Mouse (Mus musculus) small intestine, adult 2 months (tissue): ENCODE results near the gene Slc5a1. TPM values are rescaled to one million over a fixed set of nuclear protein-coding genes. Genes with fewer than 3 reads are reported as not detected.
A peak's percentile ranks its signal among the peaks of the same experiment; 100 is the strongest.

Experiments used
- H3K27ac ChIP-seq: fragments of 200-500 bp; 2 replicates; pipeline ENCODE4 v1.5.1; 2012; ENCODE audit warnings: low read depth, low read length, control low read depth, inconsistent platforms; ENCODE audit not compliant: insufficient read depth
- H3K27me3 ChIP-seq: fragments of 200-500 bp; 2 replicates; pipeline ENCODE4 v1.6.1; 2012; ENCODE audit warnings: mild to moderate bottlenecking, moderate library complexity, low read length, inconsistent platforms; ENCODE audit not compliant: control insufficient read depth, insufficient read depth
- H3K36me3 ChIP-seq: fragments of 200-500 bp; 2 replicates; pipeline ENCODE4 v1.6.1; 2012; ENCODE audit warnings: mild to moderate bottlenecking, low read length, control low read depth, inconsistent platforms; ENCODE audit not compliant: control insufficient read depth, insufficient read depth
- H3K4me1 ChIP-seq: fragments of 200-500 bp; 2 replicates; pipeline ENCODE4 v1.6.1; 2012; ENCODE audit warnings: low read length, inconsistent platforms, mixed read lengths; ENCODE audit not compliant: control insufficient read depth, insufficient read depth, insufficient read length
- H3K4me3 ChIP-seq: fragments of 200-500 bp; 2 replicates; pipeline ENCODE4 v1.5.1; 2012; ENCODE audit warnings: low read depth, mild to moderate bottlenecking, control low read depth, inconsistent platforms, low read length, moderate library complexity
- CTCF ChIP-seq: fragments of 200-500 bp; IDR thresholded peaks from 2 replicates; pipeline ENCODE4 v1.5.1; 2012; ENCODE audit warnings: low read depth, mild to moderate bottlenecking, control low read depth, inconsistent platforms, low read length, moderate library complexity, mixed read lengths; ENCODE audit not compliant: insufficient replicate concordance, insufficient read length; ENCODE audit errors: extremely low read depth
- POLR2A ChIP-seq: fragments of 200-500 bp; IDR thresholded peaks from 2 replicates; pipeline ENCODE4 v1.6.1; 2012; ENCODE audit warnings: low read depth, mild to moderate bottlenecking, control low read depth, inconsistent platforms, low read length, moderate library complexity
- WGBS: fragments of 180-500 bp; shearing (Covaris S2); methylation state at CpG from one replicate; pipeline ENCODE4 v1.1.7; 2018; 5-methylcytosine and 5-hydroxymethylcytosine counted together
- polyA plus RNA-seq: library from polyadenylated mRNA; depleted of rRNA; stranded (reverse); fragments of >200 nt; gene quantifications from 2 replicates; pipeline ENCODE4 v1.2.3, GENCODE M21; 2012

The Slc5a1 gene
- polyA plus RNA-seq, 1 experiment = 626 TPM

DNA sequence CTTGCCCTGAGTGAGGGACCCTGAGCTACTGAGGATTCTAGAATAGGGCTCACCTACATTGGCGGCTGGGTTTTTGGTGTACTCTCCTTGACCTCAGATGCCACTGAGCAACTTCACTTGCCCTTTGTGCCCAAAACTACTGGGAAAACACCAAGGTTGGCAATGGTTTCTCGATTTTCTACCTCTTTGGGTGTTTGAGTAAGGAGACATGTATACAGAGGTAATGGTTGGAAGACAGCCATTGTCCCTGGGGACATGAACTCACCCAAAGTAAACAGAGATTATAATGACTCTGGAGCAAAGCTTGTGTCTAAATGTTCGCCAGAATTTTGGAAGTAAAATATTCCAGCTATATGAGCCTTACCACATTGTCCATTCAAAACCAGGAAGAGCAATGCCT, 19.6 kb downstream of the Slc5a1 start:
- WGBS = 31% methylated on average over 3 of the region's 3 CpGs
- TF ChIP-seq CTCF = no peak
- TF ChIP-seq POLR2A = no peak
- H3K27ac ChIP-seq = no peak overlapping the region
- H3K27me3 ChIP-seq = no peaks in the 10 kb centered on the region
- H3K36me3 ChIP-seq = peaks cover 81% of the 10 kb centered on the region
- no peak overlapping the region for H3K4me3 ChIP-seq
- H3K4me1 ChIP-seq = peaks cover 4% of the 10 kb centered on the region; the same call in 1 of the 2 replicates

DNA sequence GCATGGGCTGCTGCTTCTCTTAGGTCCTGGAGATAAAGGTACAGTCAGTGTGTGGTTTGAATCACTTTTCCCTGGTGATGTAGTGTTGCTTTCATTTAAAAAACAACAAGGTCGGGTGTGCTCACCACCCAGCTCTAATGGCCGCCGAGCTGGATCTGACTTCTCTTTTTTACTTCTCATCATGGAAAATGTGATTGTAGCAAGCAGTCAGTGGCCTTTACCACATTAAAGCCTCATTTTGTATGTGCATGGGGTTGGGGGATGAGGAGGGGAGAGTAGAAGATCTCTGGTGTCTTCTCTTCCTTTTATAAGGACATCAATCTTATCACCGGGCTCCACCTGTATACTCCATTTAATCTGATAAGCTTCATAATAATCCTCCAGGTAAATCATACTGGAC, 21.3 kb downstream of the Slc5a1 start:
- peaks cover 2% of the 10 kb centered on the region; the same call in 1 of the 2 replicates for H3K4me1 ChIP-seq
- H3K27me3 ChIP-seq = no peaks in the 10 kb centered on the region
- TF ChIP-seq POLR2A (no peak), CTCF (no peak)
- H3K4me3 ChIP-seq = no peak overlapping the region
- WGBS = 79% methylated on average over 4 of the region's 4 CpGs
- H3K27ac ChIP-seq = no peak overlapping the region
- peaks cover 75% of the 10 kb centered on the region for H3K36me3 ChIP-seq

- H3K4me3 ChIP-seq = no peak overlapping the region
- H3K27ac ChIP-seq = no peak overlapping the region
- no peaks in the 10 kb centered on the region for H3K27me3 ChIP-seq
- TF ChIP-seq CTCF (no peak), POLR2A (no peak)
- WGBS = 92% methylated on average over 4 of the region's 4 CpGs
- peaks cover 10% of the 10 kb centered on the region for H3K4me1 ChIP-seq
- H3K36me3 ChIP-seq = peaks cover 72% of the 10 kb centered on the region
These were observed 30.1 kb downstream of the Slc5a1 start for GRCm38 (mm10) chr5:33134132-33134531.

DNA sequence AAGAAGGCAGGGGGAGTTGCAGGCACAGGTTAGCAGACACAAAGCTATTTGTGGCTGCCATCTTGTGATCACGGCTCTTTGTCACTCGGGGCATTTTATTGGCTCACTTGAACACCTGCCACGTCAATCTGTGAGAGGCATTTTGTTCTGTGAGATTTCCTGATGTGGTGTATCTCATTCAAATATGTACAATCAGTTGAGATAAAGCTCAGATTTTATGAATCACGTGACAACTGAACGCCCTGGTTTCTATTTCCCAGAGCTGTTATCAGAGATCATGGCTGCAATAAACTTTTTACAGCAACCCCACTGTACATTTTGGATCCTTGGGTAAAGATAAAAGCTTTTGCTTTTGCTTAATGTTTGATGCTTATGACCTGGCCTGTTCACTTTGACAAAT, 31.6 kb downstream of the Slc5a1 start:
- peaks cover 10% of the 10 kb centered on the region for H3K4me1 ChIP-seq
- H3K36me3 ChIP-seq = peaks cover 75% of the 10 kb centered on the region
- 26% methylated on average over 5 of the region's 5 CpGs for WGBS
- H3K27ac ChIP-seq = peak overlapping the region; percentile 55
- H3K4me3 ChIP-seq = no peak overlapping the region
- no peaks in the 10 kb centered on the region for H3K27me3 ChIP-seq
- no peak for TF ChIP-seq POLR2A
- TF ChIP-seq CTCF = no peak

- TF ChIP-seq POLR2A (no peak), CTCF (no peak)
- Histone ChIP-seq H3K4me3 (no peak overlapping the region), H3K27me3 (no peaks in the 10 kb centered on the region), H3K27ac (no peak overlapping the region), H3K4me1 (peaks cover 3% of the 10 kb centered on the region; the same call in 1 of the 2 replicates), H3K36me3 (peaks cover 66% of the 10 kb centered on the region)
- 26% methylated on average over 7 of the region's 7 CpGs for WGBS
These were observed 38.9 kb downstream of the Slc5a1 start for GRCm38 (mm10) chr5:33142790-33143455.

DNA sequence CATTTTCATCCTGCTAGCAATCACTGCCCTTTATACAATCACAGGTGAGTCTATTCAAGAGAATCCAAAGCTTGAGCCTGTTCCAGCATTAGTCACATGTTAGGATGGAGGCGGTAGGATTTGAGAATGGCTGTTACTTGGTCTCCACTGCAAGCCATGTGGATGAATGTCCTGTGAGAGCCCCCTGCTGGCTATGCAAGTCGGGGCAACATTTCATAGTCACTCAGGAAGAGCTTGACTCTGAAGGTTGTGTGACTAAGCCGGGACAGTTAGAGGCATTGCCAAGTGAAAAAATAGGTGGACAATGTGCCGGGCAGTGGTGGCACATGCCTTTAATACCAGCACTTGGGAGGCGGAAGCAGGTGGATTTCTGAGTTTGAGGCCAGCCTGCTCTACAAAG, 40.0 kb downstream of the Slc5a1 start:
- Histone ChIP-seq H3K36me3 (peaks cover 75% of the 10 kb centered on the region), H3K27ac (no peak overlapping the region), H3K27me3 (no peaks in the 10 kb centered on the region), H3K4me1 (peaks cover 3% of the 10 kb centered on the region; the same call in 1 of the 2 replicates), H3K4me3 (no peak overlapping the region)
- WGBS = 49% methylated on average over 5 of the region's 5 CpGs
- no peak for TF ChIP-seq POLR2A
- peak; percentile 51; the same call in 1 of the 2 replicates for TF ChIP-seq CTCF

- no peak overlapping the region for H3K4me3 ChIP-seq
- H3K36me3 ChIP-seq = peaks cover 82% of the 10 kb centered on the region
- H3K27ac ChIP-seq = no peak overlapping the region
- H3K4me1 ChIP-seq = no peaks in the 10 kb centered on the region
- H3K27me3 ChIP-seq = no peaks in the 10 kb centered on the region
- WGBS = 89% methylated on average over 9 of the region's 9 CpGs
- no peak for TF ChIP-seq CTCF
These were observed 42.8 kb downstream of the Slc5a1 start for GRCm38 (mm10) chr5:33146837-33147236.

DNA sequence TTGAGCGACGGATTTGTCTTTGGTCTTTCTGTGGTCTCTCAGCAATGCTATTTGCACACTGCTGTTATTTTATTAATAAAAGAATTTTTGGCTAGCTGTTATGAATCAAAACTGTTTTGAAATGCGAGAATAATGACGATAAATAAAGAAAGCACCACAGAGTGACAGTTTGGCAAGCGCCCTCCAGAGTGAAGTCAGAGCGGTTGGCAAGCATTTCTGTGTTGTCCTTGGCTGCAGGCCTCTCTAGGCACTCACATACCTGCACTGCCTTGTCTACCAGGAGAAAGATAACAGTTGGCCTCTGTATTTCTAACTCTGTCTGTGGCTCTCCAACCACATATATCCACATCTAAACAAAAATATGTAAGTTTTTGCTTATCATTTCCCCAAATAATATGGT, 43.7 kb downstream of the Slc5a1 start:
- 81% methylated on average over 6 of the region's 6 CpGs for WGBS

More for the DNA sequence above, 43.7 kb downstream of the Slc5a1 start:
- no peak overlapping the region for H3K4me3 ChIP-seq
- TF ChIP-seq POLR2A (no peak), CTCF (no peak)
- no peaks in the 10 kb centered on the region for H3K4me1 ChIP-seq
- H3K27ac ChIP-seq = no peak overlapping the region
- H3K36me3 ChIP-seq = peaks cover 84% of the 10 kb centered on the region
- no peaks in the 10 kb centered on the region for H3K27me3 ChIP-seq
